8 mouse cellular contexts compared by ENCODE assay signal in the genomic region with DNA sequence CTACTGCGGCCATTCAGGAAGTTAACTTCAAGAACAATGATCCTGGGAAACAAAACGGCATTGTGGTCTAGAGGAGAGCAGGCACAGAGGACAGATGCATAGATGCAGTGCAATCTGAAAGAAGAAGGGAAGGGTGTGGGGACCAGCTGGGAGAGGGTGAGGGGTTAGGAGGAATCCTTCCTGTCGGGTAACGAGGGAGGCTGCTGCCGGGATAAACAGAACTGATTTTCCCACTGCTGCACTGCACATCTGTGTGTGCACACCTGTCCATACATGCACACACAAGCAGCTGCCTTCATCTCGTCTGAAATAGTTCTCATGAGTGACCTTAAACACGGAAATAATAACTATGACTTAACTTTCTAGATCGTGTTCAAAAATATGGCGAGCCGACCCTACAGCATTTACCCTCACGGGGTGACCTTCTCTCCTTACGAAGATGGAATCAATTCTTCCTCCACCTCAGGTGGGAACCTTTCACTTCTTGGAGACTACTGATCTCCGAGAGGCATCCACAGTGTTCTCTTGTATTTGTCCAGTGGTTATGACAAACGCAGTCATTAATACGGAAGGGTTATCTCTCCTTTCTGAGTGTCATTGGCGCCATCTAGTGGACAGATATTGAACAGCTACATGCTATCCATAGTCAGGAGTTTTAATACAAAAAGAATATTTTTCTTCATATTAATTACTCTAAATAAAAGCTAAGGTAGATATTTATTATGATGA. TPM values are rescaled to one million over a fixed set of nuclear protein-coding genes. Genes with fewer than 3 reads are reported as not detected.
DNase-seq lines count a peak whose midpoint lies in the region; ATAC-seq lines count a peak whose summit lies in the region.

No protein-coding gene starts in this region.

- no peaks in the 10 kb centered on the region for H3K27me3 ChIP-seq in embryonic facial prominence, embryonic 10.5 days (replicated peaks; ENCODE audit: low read depth, poor library complexity, severe bottlenecking)
- H3K27me3 ChIP-seq in heart, embryonic 11.5 days (ENCODE audit: control insufficient read depth, insufficient read depth, low read length) = no peaks in the 10 kb centered on the region
- H3K27me3 ChIP-seq in kidney, embryonic 16.5 days (ENCODE audit: insufficient read depth, low read length) = no peaks in the 10 kb centered on the region
- no peaks in the 10 kb centered on the region for H3K27me3 ChIP-seq in liver, embryonic 11.5 days (replicated peaks; ENCODE audit: control insufficient read depth, insufficient read depth, low read length)

- no peaks in the 10 kb centered on the region for H3K36me3 ChIP-seq in embryonic facial prominence, embryonic 10.5 days (replicated peaks)
- H3K36me3 ChIP-seq in heart, embryonic 11.5 days (ENCODE audit: control insufficient read depth, insufficient read depth, low read length) = no peaks in the 10 kb centered on the region
- no peaks in the 10 kb centered on the region for H3K36me3 ChIP-seq in kidney, embryonic 16.5 days (ENCODE audit: insufficient read depth, low read length)
- H3K36me3 ChIP-seq in liver, embryonic 11.5 days (ENCODE audit: control insufficient read depth, insufficient read depth, low read length) = no peaks in the 10 kb centered on the region

- 0 out of 2 replicates have a peak, but pooled peaks cover 5% of the 10 kb centered on the region for H3K4me1 ChIP-seq in embryonic facial prominence, embryonic 10.5 days
- H3K4me1 ChIP-seq in heart, embryonic 11.5 days (ENCODE audit: control insufficient read depth, insufficient read depth, low read length) = no peaks in the 10 kb centered on the region
- no peaks in the 10 kb centered on the region for H3K4me1 ChIP-seq in kidney, embryonic 16.5 days (ENCODE audit: insufficient read depth, low read length)
- no peaks in the 10 kb centered on the region for H3K4me1 ChIP-seq in liver, embryonic 11.5 days (replicated peaks; ENCODE audit: control insufficient read depth, insufficient read depth, low read length)

- H3K9me3 ChIP-seq in embryonic facial prominence, embryonic 10.5 days = no peaks in the 10 kb centered on the region
- no peaks in the 10 kb centered on the region for H3K9me3 ChIP-seq in heart, embryonic 11.5 days (replicated peaks; ENCODE audit: control insufficient read depth, low read length)
- H3K9me3 ChIP-seq in kidney, embryonic 16.5 days (ENCODE audit: low read length) = no peaks in the 10 kb centered on the region
- no peaks in the 10 kb centered on the region for H3K9me3 ChIP-seq in liver, embryonic 11.5 days (ENCODE audit: control insufficient read depth, low read length)

- DNase-seq in CD4-positive helper T cell, adult 2 months (ENCODE audit: low read depth, low spot score) = peak; percentile 72
- peak; percentile 64 for DNase-seq in adrenal gland, adult 2 months
- peak; percentile 58 for DNase-seq in embryonic facial prominence, embryonic 10.5 days (ENCODE audit: low spot score)
- no peak for DNase-seq in liver, embryonic 11.5 days (ENCODE audit: low spot score)
- DNase-seq in neural tube, embryonic 10.5 days (ENCODE audit: extremely low spot score, low spot score) = peak; percentile 56
- DNase-seq in testis, postnatal 14 days (ENCODE audit: low spot score) = peak; percentile 46

- ATAC-seq in heart, embryonic 11.5 days (replicated peaks; ENCODE audit: insufficient number of reproducible peaks, low FRiP score, low TSS enrichment) = no peak
- no peak for ATAC-seq in kidney, embryonic 16.5 days (ENCODE audit: low FRiP score, low TSS enrichment)
- ATAC-seq in liver, embryonic 11.5 days (replicated peaks; ENCODE audit: low FRiP score) = peak; percentile 58; the same call in 1 of the 2 replicates

- H3K4me2 ChIP-seq in heart, embryonic 11.5 days = peak overlapping the region; percentile 41
- H3K4me2 ChIP-seq in kidney, embryonic 16.5 days (replicated peaks; ENCODE audit: low read depth, low read length) = peak overlapping the region; percentile 46
- H3K4me2 ChIP-seq in liver, embryonic 11.5 days = peak overlapping the region; percentile 44

- WGBS in embryonic facial prominence, embryonic 10.5 days = 45% methylated on average over 16 of the region's 16 CpGs
- WGBS in heart, embryonic 11.5 days (ENCODE audit: insufficient replicate concordance) = 51% methylated on average over 16 of the region's 16 CpGs
- WGBS in kidney, embryonic 16.5 days = 46% methylated on average over 16 of the region's 16 CpGs
- 48% methylated on average over 16 of the region's 16 CpGs for WGBS in liver, embryonic 11.5 days

- H3K4me3 ChIP-seq in embryonic facial prominence, embryonic 10.5 days = peak overlapping the region; percentile 36; the same call in 1 of the 2 replicates
- 0 out of 2 replicates have a peak overlapping the region, but pooled peaks have one; percentile 10 for H3K4me3 ChIP-seq in heart, embryonic 11.5 days (ENCODE audit: low read depth, low read length)
- peak overlapping the region; percentile 30 for H3K4me3 ChIP-seq in kidney, embryonic 16.5 days (ENCODE audit: low read length)
- no peak overlapping the region for H3K4me3 ChIP-seq in liver, embryonic 11.5 days (ENCODE audit: low read depth, low read length)

- H3K9ac ChIP-seq in heart, embryonic 11.5 days (ENCODE audit: low read depth, low read length) = no peak overlapping the region
- H3K9ac ChIP-seq in kidney, embryonic 16.5 days (replicated peaks; ENCODE audit: low read length) = 0 out of 2 replicates have a peak overlapping the region, but pooled peaks have one; percentile 31
- no peak overlapping the region for H3K9ac ChIP-seq in liver, embryonic 11.5 days (ENCODE audit: low read depth, low read length)

- H3K27ac ChIP-seq in embryonic facial prominence, embryonic 10.5 days (replicated peaks) = no peak overlapping the region
- no peak overlapping the region for H3K27ac ChIP-seq in heart, embryonic 11.5 days (ENCODE audit: low read depth, low read length)
- H3K27ac ChIP-seq in kidney, embryonic 16.5 days (ENCODE audit: low read length) = no peak overlapping the region
- no peak overlapping the region for H3K27ac ChIP-seq in liver, embryonic 11.5 days (ENCODE audit: low read depth, low read length)

RNA-seq across cellular contexts. Expression of a gene that starts 32.7 kb away (rescaled TPM):
- 10 to 100 TPM in 1 of 2 experiments, 1 to 10 TPM in 1; 1.1 to 10.2 TPM for total RNA-seq in adrenal gland, adult 2 months (2021)
- polyA plus RNA-seq in adrenal gland, adult 2 months (2012; rRNA removed) = 0.30 and 0.47 TPM in 2 replicates
- polyA plus RNA-seq in embryonic facial prominence, embryonic 10.5 days (2016; fragmentation: Nextera tagmentation; extraction: Ambion mirVana) = 0.37 and 0.41 TPM in 2 replicates
- 0.70 and 1.1 TPM in 2 replicates for polyA plus RNA-seq in heart, embryonic 11.5 days (2014; fragmentation: Nextera tagmentation; extraction: Ambion mirVana)
- polyA plus RNA-seq in kidney, embryonic 16.5 days (2015; fragmentation: Nextera tagmentation; extraction: Ambion mirVana) = 0.26 and 0.30 TPM in 2 replicates
- polyA plus RNA-seq in liver, embryonic 11.5 days (2014; fragmentation: Nextera tagmentation; extraction: Ambion mirVana) = 6.5 and 8.1 TPM in 2 replicates
